Mouse (Mus musculus): ENCODE measurements around the gene 4930412O13Rik. TPM values are rescaled to one million over a fixed set of nuclear protein-coding genes. Genes with fewer than 3 reads are reported as not detected.

4930412O13Rik gene
- total RNA-seq, 1 experiment = 0.54 TPM

GRCm38 (mm10) chr2:9855861-9856260 lies 25.2 kb upstream of the 4930412O13Rik start:
- H3K4me3 ChIP-seq (ENCODE audit: insufficient read depth in 1 of 2, low read depth in 1 of 2, low read length in 2 of 2, poor library complexity in 1 of 2, severe bottlenecking in 1 of 2) = no peak overlapping the region
- in situ Hi-C loops (cut with MboI; ENCODE audit: low sequenced_read_pairs in 2 of 2, unreplicated experiment in 2 of 2) = no loop called here
- H3K36me3 ChIP-seq (ENCODE audit: control insufficient read depth, insufficient read depth, low read length, poor library complexity, severe bottlenecking) = no peaks in the 10 kb centered on the region; the same call in 1 of the 2 replicates
- H3K4me1 ChIP-seq (ENCODE audit: control insufficient read depth in 2 of 2, insufficient read depth in 2 of 2, low read length in 2 of 2, poor library complexity in 1 of 2) = peaks cover 2 to 16% of the 10 kb centered on the region in 2 experiments
- H3K9me3 ChIP-seq (ENCODE audit: control insufficient read depth, insufficient read depth, low read depth, low read length) = no peaks in the 10 kb centered on the region
- TF ChIP-seq ZNF384 (IDR thresholded peaks at IDR 0.05; ENCODE audit: low read depth, low read length) (no peak), HCFC1 (IDR thresholded peaks at IDR 0.05; ENCODE audit: borderline replicate concordance, insufficient read depth, low read length) (no peak)
- no peak overlapping the region for H3K9ac ChIP-seq (ENCODE audit: insufficient read depth, low read depth, low read length, poor library complexity, severe bottlenecking)
- no peak overlapping the region; the same call in 1 of the 2 replicates for H3K27ac ChIP-seq (ENCODE audit: insufficient read depth, low read depth, low read length, poor library complexity, severe bottlenecking)
- DNase-seq (ENCODE audit: low read depth, low spot score) = no peak

- no peak for DNase-seq (ENCODE audit: low read depth, low spot score)
- peaks cover 2 to 17% of the 10 kb centered on the region in 2 experiments; a peak in 3 of 4 replicates for H3K4me1 ChIP-seq (ENCODE audit: control insufficient read depth in 2 of 2, insufficient read depth in 2 of 2, low read length in 2 of 2, poor library complexity in 1 of 2)
- TF ChIP-seq ZC3H11A (IDR thresholded peaks at IDR 0.05; ENCODE audit: borderline replicate concordance, low read depth, low read length) (no peak), CHD2 (IDR thresholded peaks at IDR 0.05; ENCODE audit: low read depth, low read length) (no peak), ZNF384 (IDR thresholded peaks at IDR 0.05; ENCODE audit: low read depth, low read length) (no peak), HCFC1 (IDR thresholded peaks at IDR 0.05; ENCODE audit: borderline replicate concordance, insufficient read depth, low read length) (no peak), MAFK (IDR thresholded peaks at IDR 0.05; ENCODE audit: insufficient read depth, low read depth, low read length) (peak; percentile 80)
- no peaks in the 10 kb centered on the region; the same call in 1 of the 2 replicates for H3K36me3 ChIP-seq (ENCODE audit: control insufficient read depth, insufficient read depth, low read length, poor library complexity, severe bottlenecking)
- H3K9me3 ChIP-seq (ENCODE audit: control insufficient read depth, insufficient read depth, low read depth, low read length) = no peaks in the 10 kb centered on the region
- H3K27ac ChIP-seq (ENCODE audit: insufficient read depth, low read depth, low read length, poor library complexity, severe bottlenecking) = no peak overlapping the region
- H3K4me3 ChIP-seq (ENCODE audit: insufficient read depth in 1 of 2, low read depth in 1 of 2, low read length in 2 of 2, poor library complexity in 1 of 2, severe bottlenecking in 1 of 2) = no peak overlapping the region
- in situ Hi-C loops (cut with MboI; ENCODE audit: low sequenced_read_pairs in 2 of 2, unreplicated experiment in 2 of 2) = no loop called here
- no peak overlapping the region for H3K9ac ChIP-seq (ENCODE audit: insufficient read depth, low read depth, low read length, poor library complexity, severe bottlenecking)
Measured at GRCm38 (mm10) chr2:9860698-9861097, 20.4 kb upstream of the 4930412O13Rik start.

DNA sequence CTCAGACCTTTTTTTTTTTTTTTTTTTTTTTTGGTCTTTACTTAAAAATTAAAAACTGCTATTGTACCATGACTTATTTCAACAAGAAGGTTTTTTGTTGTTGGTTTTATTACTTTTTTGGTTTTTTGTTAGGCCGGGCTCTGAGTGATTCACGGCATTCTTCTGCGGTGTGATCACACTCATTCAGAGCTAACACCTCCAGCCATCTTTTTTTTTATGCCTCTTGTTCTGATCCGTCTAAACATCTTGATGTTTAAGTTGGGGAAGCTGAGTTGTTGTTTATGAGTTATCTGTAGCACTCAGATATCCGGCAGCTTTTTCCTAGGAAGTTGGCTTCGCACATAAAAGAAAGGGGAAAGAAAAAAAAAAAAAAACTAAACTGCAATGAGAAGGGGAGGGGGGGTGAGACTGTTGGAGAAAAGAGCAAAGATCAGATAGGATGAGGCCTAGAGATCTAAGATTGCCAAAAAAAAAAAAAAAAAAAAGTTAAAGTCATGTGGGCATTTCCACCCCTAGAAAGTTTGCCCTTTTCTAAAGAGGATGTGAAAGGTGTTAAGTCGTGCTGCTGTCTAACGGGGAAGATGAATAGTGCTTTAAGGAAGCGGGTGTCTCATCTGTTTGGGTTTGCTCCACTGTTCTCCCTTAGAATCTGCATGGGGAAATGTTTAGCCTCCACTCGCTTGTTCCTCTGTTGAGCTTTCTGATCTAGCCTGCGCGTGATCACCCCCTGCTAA lies 13.8 kb upstream of the 4930412O13Rik start:
- H3K36me3 ChIP-seq (ENCODE audit: control insufficient read depth, insufficient read depth, low read length, poor library complexity, severe bottlenecking) = no peaks in the 10 kb centered on the region
- DNase-seq (ENCODE audit: low read depth, low spot score) = no peak
- H3K4me1 ChIP-seq (ENCODE audit: control insufficient read depth in 2 of 2, insufficient read depth in 2 of 2, low read length in 2 of 2, poor library complexity in 1 of 2) = peaks cover 0 to 3% of the 10 kb centered on the region in 2 experiments; a peak in 2 of 4 replicates
- H3K4me3 ChIP-seq (ENCODE audit: insufficient read depth in 1 of 2, low read depth in 1 of 2, low read length in 2 of 2, poor library complexity in 1 of 2, severe bottlenecking in 1 of 2) = no peak overlapping the region
- no peaks in the 10 kb centered on the region for H3K9me3 ChIP-seq (ENCODE audit: control insufficient read depth, insufficient read depth, low read depth, low read length)
- H3K9ac ChIP-seq (ENCODE audit: insufficient read depth, low read depth, low read length, poor library complexity, severe bottlenecking) = no peak overlapping the region
- no peak for TF ChIP-seq MAFK (IDR thresholded peaks at IDR 0.05; ENCODE audit: insufficient read depth, low read depth, low read length)
- H3K27ac ChIP-seq (ENCODE audit: insufficient read depth, low read depth, low read length, poor library complexity, severe bottlenecking) = no peak overlapping the region
- in situ Hi-C loops (cut with MboI; ENCODE audit: low sequenced_read_pairs in 2 of 2, unreplicated experiment in 2 of 2) = no loop called here

DNA sequence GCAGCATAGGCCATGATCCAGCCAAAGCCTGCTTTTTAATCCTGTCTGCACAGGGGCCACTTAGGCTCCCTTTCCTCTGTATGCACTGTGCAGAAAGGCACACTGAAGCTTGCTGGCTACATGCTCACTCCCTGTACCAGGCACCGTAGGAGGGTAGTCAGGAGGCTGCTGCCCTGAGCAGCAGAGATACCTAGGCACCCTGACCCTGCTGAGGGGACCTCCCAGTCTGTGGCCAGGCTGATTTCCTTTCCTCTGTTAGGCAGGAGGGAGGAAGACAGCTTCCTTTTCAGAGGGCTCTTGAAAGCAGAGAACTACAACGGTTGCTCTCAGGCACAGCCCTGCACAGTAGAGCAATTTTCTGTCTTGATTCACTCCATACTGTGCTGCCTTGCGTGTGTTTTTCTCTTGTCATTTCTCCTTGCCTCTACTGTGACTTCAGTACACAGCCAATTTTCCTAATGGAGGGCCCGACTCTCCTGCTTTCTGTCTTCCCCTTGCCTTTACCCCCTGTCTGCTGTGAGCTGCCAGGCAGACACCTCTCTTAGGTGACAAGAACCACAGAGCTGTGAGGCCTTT lies 9.8 kb upstream of the 4930412O13Rik start:
- in situ Hi-C loops (cut with MboI; ENCODE audit: low sequenced_read_pairs in 2 of 2, unreplicated experiment in 2 of 2) = no loop called here
- no peak for TF ChIP-seq HCFC1 (IDR thresholded peaks at IDR 0.05; ENCODE audit: borderline replicate concordance, insufficient read depth, low read length)
- no peak for TF ChIP-seq CHD2 (IDR thresholded peaks at IDR 0.05; ENCODE audit: low read depth, low read length)
- TF ChIP-seq MAFK (IDR thresholded peaks at IDR 0.05; ENCODE audit: insufficient read depth, low read depth, low read length) = no peak
- TF ChIP-seq ZC3H11A (IDR thresholded peaks at IDR 0.05; ENCODE audit: borderline replicate concordance, low read depth, low read length) = no peak
- TF ChIP-seq ZNF384 (IDR thresholded peaks at IDR 0.05; ENCODE audit: low read depth, low read length) = no peak
- Histone ChIP-seq H3K9me3 (ENCODE audit: control insufficient read depth, insufficient read depth, low read depth, low read length) (no peaks in the 10 kb centered on the region), H3K4me1 (ENCODE audit: control insufficient read depth in 2 of 2, insufficient read depth in 2 of 2, low read length in 2 of 2, poor library complexity in 1 of 2) (0 out of 4 replicates have a peak, but pooled peaks cover 0 to 3% of the 10 kb centered on the region in 2 experiments), H3K36me3 (ENCODE audit: control insufficient read depth, insufficient read depth, low read length, poor library complexity, severe bottlenecking) (no peaks in the 10 kb centered on the region), H3K9ac (ENCODE audit: insufficient read depth, low read depth, low read length, poor library complexity, severe bottlenecking) (no peak overlapping the region), H3K27ac (ENCODE audit: insufficient read depth, low read depth, low read length, poor library complexity, severe bottlenecking) (no peak overlapping the region), H3K4me3 (ENCODE audit: insufficient read depth in 1 of 2, low read depth in 1 of 2, low read length in 2 of 2, poor library complexity in 1 of 2, severe bottlenecking in 1 of 2) (no peak overlapping the region)
- no peak for DNase-seq (ENCODE audit: low read depth, low spot score)

Measured in ES-E14 (cell line).